Mouse (Mus musculus): ENCODE data around the gene Cdc42ep4.

The Cdc42ep4 gene

GRCm38 (mm10) chr11:113748797-113749521 is 2.7 kb downstream of the Cdc42ep4 start:
- peak; percentile 47 for DNase-seq

GRCm38 (mm10) chr11:113747725-113748380 is 3.8 kb downstream of the Cdc42ep4 start:
- no peak for DNase-seq

- DNase-seq: peak; percentile 51
These were observed 4.6 kb downstream of the Cdc42ep4 start for GRCm38 (mm10) chr11:113747056-113747455.

GRCm38 (mm10) chr11:113745961-113746360 is 5.7 kb downstream of the Cdc42ep4 start:
- no peak for DNase-seq

GRCm38 (mm10) chr11:113742998-113743397 is 8.7 kb downstream of the Cdc42ep4 start:
- no peak for DNase-seq

GRCm38 (mm10) chr11:113740100-113740499 is 11.6 kb downstream of the Cdc42ep4 start:
- no peak for DNase-seq

- peak; percentile 87 for DNase-seq
These were observed 12.5 kb downstream of the Cdc42ep4 start for GRCm38 (mm10) chr11:113739213-113739612.

GRCm38 (mm10) chr11:113737912-113738311 is 13.8 kb downstream of the Cdc42ep4 start:
- DNase-seq: no peak

GRCm38 (mm10) chr11:113737553-113737854 is 14.2 kb downstream of the Cdc42ep4 start:
- no peak for DNase-seq

- no peak for DNase-seq
These were observed 14.7 kb downstream of the Cdc42ep4 start for GRCm38 (mm10) chr11:113736848-113737552.

- no peak for DNase-seq
These were observed 16.5 kb downstream of the Cdc42ep4 start for GRCm38 (mm10) chr11:113735151-113735550.

GRCm38 (mm10) chr11:113733631-113734364 is 17.9 kb downstream of the Cdc42ep4 start:
- DNase-seq: no peak

GRCm38 (mm10) chr11:113731945-113732612 is 19.6 kb downstream of the Cdc42ep4 start:
- no peak for DNase-seq

GRCm38 (mm10) chr11:113730879-113731278 is 20.8 kb downstream of the Cdc42ep4 start:
- no peak for DNase-seq

GRCm38 (mm10) chr11:113729917-113730316 is 21.8 kb downstream of the Cdc42ep4 start:
- DNase-seq: no peak

GRCm38 (mm10) chr11:113729239-113729638 is 22.4 kb downstream of the Cdc42ep4 start:
- DNase-seq: no peak

GRCm38 (mm10) chr11:113727992-113728391 is 23.7 kb downstream of the Cdc42ep4 start:
- DNase-seq: no peak

GRCm38 (mm10) chr11:113726994-113727888 is 24.4 kb downstream of the Cdc42ep4 start:
- no peak for DNase-seq

- DNase-seq: no peak
These were observed 26.2 kb downstream of the Cdc42ep4 start for GRCm38 (mm10) chr11:113725235-113726048.

- DNase-seq: no peak
These were observed 29.1 kb downstream of the Cdc42ep4 start for GRCm38 (mm10) chr11:113722405-113723090.

Measured in kidney, adult 18-20 months (tissue).